Mouse (Mus musculus): ENCODE measurements around the gene Srrm4. TPM values are rescaled to one million over a fixed set of nuclear protein-coding genes. Genes with fewer than 3 reads are reported as not detected.

The Srrm4 gene
- polyA plus RNA-seq, 1 experiment from 2014 or later, result 15.7 TPM

GRCm38 (mm10) chr5:116501342-116501741, 90.3 kb downstream of the Srrm4 start:
- H3K4me3 ChIP-seq (ENCODE audit: low read length), result no peak overlapping the region
- no peaks in the 10 kb centered on the region for H3K36me3 ChIP-seq (ENCODE audit: control insufficient read depth, insufficient read depth, low read length)
- no peaks in the 10 kb centered on the region for H3K27me3 ChIP-seq (replicated peaks; ENCODE audit: control insufficient read depth, insufficient read depth, low read length)
- peak overlapping the region; percentile 24; the same call in 1 of the 2 replicates for H3K27ac ChIP-seq (ENCODE audit: low read depth, low read length)
- H3K9ac ChIP-seq (ENCODE audit: low read depth, low read length), result no peak overlapping the region
- peaks cover 6% of the 10 kb centered on the region for H3K4me1 ChIP-seq (ENCODE audit: control insufficient read depth, insufficient read depth, low read depth, low read length)
- 30% methylated on average over 15 of the region's 15 CpGs for WGBS
- peak overlapping the region; percentile 32 for H3K4me2 ChIP-seq (ENCODE audit: low read length)
- peak; percentile 31; the same call in 1 of the 2 replicates for ATAC-seq
- H3K9me3 ChIP-seq (ENCODE audit: control insufficient read depth, low read length), result no peaks in the 10 kb centered on the region

- ATAC-seq, result 0 out of 2 replicates have a peak, but pooled peaks have one; percentile 13
Observed at GRCm38 (mm10) chr5:116498880-116499640, 92.6 kb downstream of the Srrm4 start.

GRCm38 (mm10) chr5:116497866-116498265, 93.8 kb downstream of the Srrm4 start:
- Histone ChIP-seq H3K27me3 (replicated peaks; ENCODE audit: control insufficient read depth, insufficient read depth, low read length) (no peaks in the 10 kb centered on the region), H3K4me1 (ENCODE audit: control insufficient read depth, insufficient read depth, low read depth, low read length) (peaks cover 11% of the 10 kb centered on the region), H3K4me3 (ENCODE audit: low read length) (no peak overlapping the region), H3K36me3 (ENCODE audit: control insufficient read depth, insufficient read depth, low read length) (no peaks in the 10 kb centered on the region), H3K9ac (ENCODE audit: low read depth, low read length) (no peak overlapping the region), H3K4me2 (ENCODE audit: low read length) (no peak overlapping the region), H3K27ac (ENCODE audit: low read depth, low read length) (no peak overlapping the region), H3K9me3 (ENCODE audit: control insufficient read depth, low read length) (no peaks in the 10 kb centered on the region)
- 58% methylated on average over 5 of the region's 5 CpGs for WGBS
- ATAC-seq, result no peak

More at GRCm38 (mm10) chr5:116498880-116499640, 92.6 kb downstream of the Srrm4 start:
- Histone ChIP-seq H3K4me3 (ENCODE audit: low read length) (no peak overlapping the region), H3K9ac (ENCODE audit: low read depth, low read length) (no peak overlapping the region), H3K4me2 (ENCODE audit: low read length) (no peak overlapping the region), H3K36me3 (ENCODE audit: control insufficient read depth, insufficient read depth, low read length) (no peaks in the 10 kb centered on the region), H3K27me3 (replicated peaks; ENCODE audit: control insufficient read depth, insufficient read depth, low read length) (no peaks in the 10 kb centered on the region), H3K4me1 (ENCODE audit: control insufficient read depth, insufficient read depth, low read depth, low read length) (peaks cover 11% of the 10 kb centered on the region), H3K9me3 (ENCODE audit: control insufficient read depth, low read length) (no peaks in the 10 kb centered on the region), H3K27ac (ENCODE audit: low read depth, low read length) (no peak overlapping the region)
- 61% methylated on average over 19 of the region's 19 CpGs for WGBS

GRCm38 (mm10) chr5:116497205-116497604, 94.4 kb downstream of the Srrm4 start:
- H3K27me3 ChIP-seq (replicated peaks; ENCODE audit: control insufficient read depth, insufficient read depth, low read length), result no peaks in the 10 kb centered on the region
- H3K9ac ChIP-seq (ENCODE audit: low read depth, low read length), result no peak overlapping the region
- no peaks in the 10 kb centered on the region for H3K9me3 ChIP-seq (ENCODE audit: control insufficient read depth, low read length)
- no peak overlapping the region for H3K27ac ChIP-seq (ENCODE audit: low read depth, low read length)
- H3K4me1 ChIP-seq (ENCODE audit: control insufficient read depth, insufficient read depth, low read depth, low read length), result peaks cover 13% of the 10 kb centered on the region
- WGBS, result 26% methylated on average over 7 of the region's 7 CpGs
- no peaks in the 10 kb centered on the region for H3K36me3 ChIP-seq (ENCODE audit: control insufficient read depth, insufficient read depth, low read length)
- ATAC-seq, result no peak
- no peak overlapping the region for H3K4me2 ChIP-seq (ENCODE audit: low read length)
- H3K4me3 ChIP-seq (ENCODE audit: low read length), result no peak overlapping the region

GRCm38 (mm10) chr5:116496717-116497116, 94.9 kb downstream of the Srrm4 start:
- Histone ChIP-seq H3K4me3 (ENCODE audit: low read length) (no peak overlapping the region), H3K27me3 (replicated peaks; ENCODE audit: control insufficient read depth, insufficient read depth, low read length) (no peaks in the 10 kb centered on the region), H3K36me3 (ENCODE audit: control insufficient read depth, insufficient read depth, low read length) (no peaks in the 10 kb centered on the region), H3K27ac (ENCODE audit: low read depth, low read length) (no peak overlapping the region), H3K9ac (ENCODE audit: low read depth, low read length) (no peak overlapping the region), H3K4me1 (ENCODE audit: control insufficient read depth, insufficient read depth, low read depth, low read length) (peaks cover 14% of the 10 kb centered on the region), H3K9me3 (ENCODE audit: control insufficient read depth, low read length) (no peaks in the 10 kb centered on the region), H3K4me2 (ENCODE audit: low read length) (no peak overlapping the region)
- no peak for ATAC-seq
- WGBS, result 86% methylated on average over 2 of the region's 2 CpGs

- Histone ChIP-seq H3K27me3 (replicated peaks; ENCODE audit: control insufficient read depth, insufficient read depth, low read length) (no peaks in the 10 kb centered on the region), H3K9me3 (ENCODE audit: control insufficient read depth, low read length) (no peaks in the 10 kb centered on the region), H3K4me3 (ENCODE audit: low read length) (no peak overlapping the region), H3K36me3 (ENCODE audit: control insufficient read depth, insufficient read depth, low read length) (no peaks in the 10 kb centered on the region), H3K9ac (ENCODE audit: low read depth, low read length) (no peak overlapping the region), H3K4me1 (ENCODE audit: control insufficient read depth, insufficient read depth, low read depth, low read length) (peaks cover 12% of the 10 kb centered on the region), H3K27ac (ENCODE audit: low read depth, low read length) (no peak overlapping the region), H3K4me2 (ENCODE audit: low read length) (no peak overlapping the region)
- no peak for ATAC-seq
- 67% methylated on average over 9 of the region's 9 CpGs for WGBS
Observed at GRCm38 (mm10) chr5:116495466-116495865, 96.2 kb downstream of the Srrm4 start.

- H3K4me2 ChIP-seq (ENCODE audit: low read length), result no peak overlapping the region
- peaks cover 16% of the 10 kb centered on the region for H3K4me1 ChIP-seq (ENCODE audit: control insufficient read depth, insufficient read depth, low read depth, low read length)
- no peak overlapping the region for H3K9ac ChIP-seq (ENCODE audit: low read depth, low read length)
- no peak for ATAC-seq
- H3K4me3 ChIP-seq (ENCODE audit: low read length), result no peak overlapping the region
- no peaks in the 10 kb centered on the region for H3K27me3 ChIP-seq (replicated peaks; ENCODE audit: control insufficient read depth, insufficient read depth, low read length)
- H3K27ac ChIP-seq (ENCODE audit: low read depth, low read length), result 0 out of 2 replicates have a peak overlapping the region, but pooled peaks have one; percentile 19
- WGBS, result 53% methylated on average over 7 of the region's 7 CpGs
- no peaks in the 10 kb centered on the region for H3K9me3 ChIP-seq (ENCODE audit: control insufficient read depth, low read length)
- no peaks in the 10 kb centered on the region for H3K36me3 ChIP-seq (ENCODE audit: control insufficient read depth, insufficient read depth, low read length)
Observed at GRCm38 (mm10) chr5:116494377-116494776, 97.2 kb downstream of the Srrm4 start.

GRCm38 (mm10) chr5:116492726-116493125, 98.9 kb downstream of the Srrm4 start:
- no peak overlapping the region for H3K4me3 ChIP-seq (ENCODE audit: low read length)
- no peak overlapping the region for H3K4me2 ChIP-seq (ENCODE audit: low read length)
- no peaks in the 10 kb centered on the region for H3K27me3 ChIP-seq (replicated peaks; ENCODE audit: control insufficient read depth, insufficient read depth, low read length)
- no peak for ATAC-seq
- no peaks in the 10 kb centered on the region for H3K9me3 ChIP-seq (ENCODE audit: control insufficient read depth, low read length)
- H3K4me1 ChIP-seq (ENCODE audit: control insufficient read depth, insufficient read depth, low read depth, low read length), result peaks cover 16% of the 10 kb centered on the region
- 93% methylated on average over 3 of the region's 3 CpGs for whole genome bisulfite sequencing
- H3K27ac ChIP-seq (ENCODE audit: low read depth, low read length), result no peak overlapping the region
- no peak overlapping the region for H3K9ac ChIP-seq (ENCODE audit: low read depth, low read length)
- no peaks in the 10 kb centered on the region for H3K36me3 ChIP-seq (ENCODE audit: control insufficient read depth, insufficient read depth, low read length)

- 62% methylated on average over 12 of the region's 12 CpGs for WGBS
- Histone ChIP-seq H3K27ac (ENCODE audit: low read depth, low read length) (no peak overlapping the region), H3K4me1 (ENCODE audit: control insufficient read depth, insufficient read depth, low read depth, low read length) (peaks cover 16% of the 10 kb centered on the region)
Observed at GRCm38 (mm10) chr5:116491794-116492420, 99.7 kb downstream of the Srrm4 start.

More at GRCm38 (mm10) chr5:116491794-116492420, 99.7 kb downstream of the Srrm4 start:
- Histone ChIP-seq H3K9me3 (ENCODE audit: control insufficient read depth, low read length) (no peaks in the 10 kb centered on the region), H3K4me2 (ENCODE audit: low read length) (no peak overlapping the region), H3K4me3 (ENCODE audit: low read length) (no peak overlapping the region), H3K27me3 (replicated peaks; ENCODE audit: control insufficient read depth, insufficient read depth, low read length) (no peaks in the 10 kb centered on the region), H3K36me3 (ENCODE audit: control insufficient read depth, insufficient read depth, low read length) (no peaks in the 10 kb centered on the region), H3K9ac (ENCODE audit: low read depth, low read length) (no peak overlapping the region)
- ATAC-seq, result no peak
